Mouse (Mus musculus): ENCODE measurements around the gene Lce1f.
"Not testable (repeated sequence)": the region's sequence is repeated elsewhere in the genome, so short reads cannot be mapped to it uniquely, and the experiment has no call there.

The Lce1f gene

GRCm38 (mm10) chr3:92720250-92720649, at the start of gene Lce1f:
TSS of gene Lce1f (minus strand) at chr3:92720350.
- no peak for DNase-seq (ENCODE audit: low read depth)

- no peak for DNase-seq (ENCODE audit: low read depth)
Observed at GRCm38 (mm10) chr3:92764965-92765364, 44.8 kb upstream of the Lce1f start, which contains the start of gene Lce1h. TSS of gene Lce1h (minus strand) at chr3:92765065.

DNA sequence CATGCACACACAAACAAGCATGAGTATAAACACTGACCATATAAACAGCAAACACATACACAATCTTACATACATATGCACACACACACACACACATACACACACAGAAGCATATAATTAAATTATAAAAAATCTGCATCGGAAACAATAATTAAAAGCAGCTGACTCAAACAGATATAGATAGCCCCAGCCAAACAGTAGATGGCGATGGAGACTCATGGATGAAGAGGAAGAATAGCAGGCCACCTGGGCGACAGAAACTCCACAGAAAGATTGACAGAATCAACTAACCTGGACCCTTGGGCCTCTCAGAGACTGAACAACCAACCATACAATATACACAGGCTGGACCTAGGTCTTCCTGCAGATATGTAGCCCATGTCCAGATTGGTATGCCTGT, 33.0 kb upstream of the Lce1f start:
- no peak for DNase-seq (ENCODE audit: low read depth)

DNA sequence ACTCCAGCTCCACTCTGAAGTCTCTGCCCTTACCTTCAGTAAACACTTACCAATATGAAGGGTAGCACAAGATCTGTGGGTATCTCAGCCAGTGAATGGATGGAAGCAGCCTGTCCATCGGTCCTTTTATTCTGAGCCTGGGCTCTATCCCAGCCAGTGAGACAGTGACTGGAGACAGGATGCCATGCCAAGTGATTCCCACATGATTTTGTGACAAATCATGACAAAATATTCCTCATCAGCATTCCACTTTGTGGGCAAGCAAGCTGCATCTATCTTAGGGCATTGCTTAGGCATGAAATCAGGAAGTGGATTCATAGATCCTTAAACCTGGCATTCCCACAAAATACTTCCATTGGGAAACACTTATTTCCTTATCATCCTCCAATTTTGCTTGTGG, 32.1 kb upstream of the Lce1f start, which contains the start of gene Lce1g:
Lce1g (minus strand) TSS at position 101 of the 400 bp plus-strand sequence.
- DNase-seq (ENCODE audit: low read depth), result no peak

DNA sequence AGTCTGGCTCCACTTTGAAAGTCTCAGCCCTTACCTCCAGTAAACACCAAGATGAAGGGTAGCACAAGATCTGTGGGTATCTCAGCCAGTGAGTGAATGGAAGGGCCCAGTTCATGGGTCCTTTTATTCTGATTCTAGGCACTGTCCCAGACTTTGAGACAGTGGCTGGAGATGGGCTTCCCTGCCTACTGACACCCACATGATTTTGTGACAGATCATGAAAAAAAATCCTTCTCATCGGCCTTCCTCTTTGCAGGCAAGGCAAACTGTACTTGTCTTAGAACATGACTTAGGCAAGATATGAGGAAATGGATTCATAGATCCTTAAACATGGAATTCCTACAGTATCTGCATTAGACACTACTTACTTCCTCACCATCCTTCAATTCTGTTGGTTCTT, 18.8 kb upstream of the Lce1f start, which contains the start of gene Gm38119:
Gm38119 (minus strand) TSS at position 101 of the 400 bp plus-strand sequence.
- DNase-seq (ENCODE audit: low read depth), result no peak

- DNase-seq (ENCODE audit: low read depth), result no peak
Observed at GRCm38 (mm10) chr3:92722631-92723030, 2.5 kb upstream of the Lce1f start.

- DNase-seq (ENCODE audit: low read depth), result no peak
Observed at GRCm38 (mm10) chr3:92715122-92715521, 5.0 kb downstream of the Lce1f start.

GRCm38 (mm10) chr3:92708974-92709373, 11.2 kb downstream of the Lce1f start, which contains the start of gene Lce1e:
TSS of gene Lce1e (minus strand) at chr3:92709074.
- no peak for DNase-seq (ENCODE audit: low read depth)

- no peak for DNase-seq (ENCODE audit: low read depth)
Observed at GRCm38 (mm10) chr3:92694613-92695012, 25.5 kb downstream of the Lce1f start.

GRCm38 (mm10) chr3:92691688-92692087, 28.5 kb downstream of the Lce1f start:
- no peak for DNase-seq (ENCODE audit: low read depth)

DNA sequence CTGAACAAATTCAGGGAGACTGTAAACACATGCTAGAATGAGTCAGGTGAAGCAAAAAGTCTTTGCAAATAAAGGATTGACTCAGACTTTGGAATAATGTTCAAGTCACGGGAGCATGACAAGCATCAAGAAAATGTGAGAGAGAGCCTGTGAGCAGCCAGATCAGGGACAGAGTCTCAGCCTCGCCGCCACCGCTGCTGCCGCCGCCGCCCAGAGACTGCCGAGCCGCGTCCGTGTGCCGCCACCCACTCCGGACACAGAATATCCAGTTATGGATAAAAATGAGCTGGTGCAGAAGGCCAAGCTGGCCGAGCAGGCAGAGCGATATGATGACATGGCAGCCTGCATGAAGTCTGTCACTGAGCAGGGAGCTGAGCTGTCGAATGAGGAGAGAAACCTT, 31.0 kb downstream of the Lce1f start:
- not testable (repeated sequence) for DNase-seq (ENCODE audit: low read depth)

DNA sequence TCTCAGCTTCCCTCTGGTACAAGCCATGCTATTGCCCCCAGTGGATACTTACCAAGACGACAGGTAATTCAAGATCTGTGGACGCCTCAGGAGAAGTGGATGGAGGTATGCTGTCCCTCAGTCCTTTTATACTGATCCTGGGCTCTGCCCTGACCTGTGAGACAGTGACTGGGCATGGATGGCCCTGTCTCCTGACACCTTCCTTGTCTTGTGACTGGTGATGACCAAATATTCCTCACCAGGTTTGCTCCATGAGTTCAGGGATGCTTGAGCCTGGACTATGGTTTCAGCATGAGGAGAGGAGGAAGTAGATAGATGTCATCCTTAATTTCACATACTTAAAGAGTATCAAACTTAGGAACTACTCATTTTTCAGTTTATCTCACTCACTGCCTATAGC, 33.0 kb downstream of the Lce1f start, which contains the start of gene Lce1d:
Lce1d (minus strand) TSS at position 101 of the 400 bp plus-strand sequence.
- no peak for DNase-seq (ENCODE audit: low read depth)

DNA sequence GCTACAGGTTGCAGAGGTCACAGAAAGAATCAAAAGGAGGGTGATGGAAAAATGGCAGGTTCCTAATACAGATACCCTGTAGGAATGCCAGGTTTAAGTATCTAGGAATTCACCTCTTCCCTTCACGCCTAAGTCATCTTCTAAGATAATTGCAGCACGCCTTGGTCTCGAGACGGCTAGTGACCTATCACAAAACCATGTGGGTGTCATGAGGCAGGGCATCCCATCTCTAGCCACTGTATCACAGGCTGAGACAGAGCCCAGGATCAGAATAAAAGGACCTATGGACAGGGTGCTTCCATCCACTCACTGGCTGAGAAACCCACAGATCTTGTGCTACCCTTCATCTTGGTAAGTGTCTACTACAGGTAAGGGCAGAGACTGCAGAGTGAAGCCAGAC, 41.2 kb downstream of the Lce1f start, which contains the start of gene Lce1c:
Lce1c (plus strand) TSS at position 301 of the 400 bp plus-strand sequence.
- DNase-seq (ENCODE audit: low read depth), result no peak

DNA sequence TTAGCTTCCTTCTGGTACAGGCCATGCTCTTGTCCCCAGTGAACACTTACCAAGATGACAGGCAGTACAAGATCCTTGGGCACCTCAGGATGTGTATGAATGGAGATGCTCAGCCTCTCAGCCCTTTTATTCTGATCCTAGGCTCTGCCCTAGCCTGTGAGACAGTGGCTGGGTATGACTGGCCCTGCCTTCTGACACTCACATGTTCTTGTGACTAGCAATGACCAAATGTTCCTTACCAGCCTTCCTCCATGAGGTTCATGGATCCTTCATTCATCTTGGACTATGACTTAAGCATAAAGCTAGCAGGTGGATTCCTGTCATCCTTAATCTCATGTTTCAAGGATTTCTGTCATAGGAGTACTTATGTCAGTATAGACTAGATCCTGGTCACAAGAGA, 49.9 kb downstream of the Lce1f start, which contains the start of gene Lce1a2:
Lce1a2 (minus strand) TSS at position 101 of the 400 bp plus-strand sequence.
- no peak for DNase-seq (ENCODE audit: low read depth)
